Mouse (Mus musculus) thymus, adult 2 months (tissue): ENCODE measurements at regions not wholly inside any gene's neighbourhood (a gene's known extent, or its start where the extent isn't known, plus 50 kb on each side); places are given as distances from the start of the nearest gene placed in this dataset.

Source experiments
- CTCF ChIP-seq: fragments of 200-500 bp; IDR thresholded peaks from 2 replicates; pipeline ENCODE4 v1.5.1; 2012; ENCODE audit warnings: mild to moderate bottlenecking, control low read depth, low read length, moderate library complexity, borderline replicate concordance; ENCODE audit not compliant: control insufficient read depth, poor library complexity, insufficient read depth; ENCODE audit errors: extremely low read depth
- POLR2A ChIP-seq: fragments of 200-500 bp; IDR thresholded peaks from 2 replicates; pipeline ENCODE4 v1.6.1; 2012; ENCODE audit warnings: mild to moderate bottlenecking, low read length, control low read depth, moderate library complexity; ENCODE audit not compliant: control insufficient read depth, poor library complexity, insufficient read depth; ENCODE audit errors: extremely low read depth

DNA sequence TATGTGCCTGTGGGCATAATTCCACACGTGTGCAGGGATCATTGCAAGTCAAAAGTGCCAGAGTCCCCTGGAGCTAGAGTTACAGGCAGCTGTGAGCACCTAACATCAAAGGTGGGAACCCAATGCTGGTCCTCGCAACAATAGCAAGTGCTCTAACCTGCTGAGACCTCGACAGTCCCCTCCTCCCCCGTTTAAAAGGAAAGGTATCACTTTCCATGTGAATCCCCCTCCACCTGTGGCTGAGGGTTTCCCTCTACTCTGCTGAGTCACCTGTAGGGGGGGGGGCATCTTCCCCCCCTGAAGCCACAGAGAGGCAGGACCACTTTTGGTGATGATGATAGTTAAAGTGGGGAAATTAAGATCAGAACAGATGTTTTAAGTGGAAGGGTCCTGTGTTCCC is 133.4 kb upstream of the Foxn2 start:
- no peak for TF ChIP-seq CTCF
- TF ChIP-seq POLR2A: no peak
